Mouse (Mus musculus): ENCODE results near the gene Olfr493.

The Olfr493 gene

GRCm38 (mm10) chr7:108346879-108347278 lies at the start of gene Olfr493:
Olfr493 (minus strand) TSS chr7:108346979.
- no peak for DNase-seq (ENCODE audit: low spot score)

- DNase-seq (ENCODE audit: low spot score): no peak
Observed at GRCm38 (mm10) chr7:108392867-108393266, 46.1 kb upstream of the Olfr493 start, which contains the start of gene Olfr495. Olfr495 (plus strand) TSS chr7:108393167.

- DNase-seq (ENCODE audit: low spot score): no peak
Observed at GRCm38 (mm10) chr7:108365035-108365434, 18.3 kb upstream of the Olfr493 start, which contains the start of gene Olfr494. Olfr494 (plus strand) TSS chr7:108365335.

DNA sequence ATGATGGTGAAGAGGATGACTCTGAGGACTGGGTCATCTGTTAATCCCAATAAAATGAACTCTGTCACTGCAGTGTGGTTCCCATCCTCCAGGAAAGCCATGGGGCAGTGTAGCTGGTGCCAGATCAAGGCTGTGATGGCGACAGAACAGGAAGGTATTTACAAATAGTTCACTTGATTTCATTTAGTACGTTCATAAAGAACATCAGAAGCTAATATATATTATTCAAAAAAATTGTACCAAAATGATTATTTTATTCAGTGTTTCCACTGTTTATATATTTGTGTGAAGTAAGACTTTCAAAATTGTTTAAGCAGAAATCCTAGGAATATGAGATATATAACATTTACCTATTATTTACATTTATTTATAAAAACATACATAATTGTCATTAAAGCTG lies 23.2 kb downstream of the Olfr493 start, which contains the start of gene Olfr492:
Gene Olfr492 (minus strand): TSS at position 101 of the 400 bp plus-strand sequence.
- no peak for DNase-seq (ENCODE audit: low spot score)

DNA sequence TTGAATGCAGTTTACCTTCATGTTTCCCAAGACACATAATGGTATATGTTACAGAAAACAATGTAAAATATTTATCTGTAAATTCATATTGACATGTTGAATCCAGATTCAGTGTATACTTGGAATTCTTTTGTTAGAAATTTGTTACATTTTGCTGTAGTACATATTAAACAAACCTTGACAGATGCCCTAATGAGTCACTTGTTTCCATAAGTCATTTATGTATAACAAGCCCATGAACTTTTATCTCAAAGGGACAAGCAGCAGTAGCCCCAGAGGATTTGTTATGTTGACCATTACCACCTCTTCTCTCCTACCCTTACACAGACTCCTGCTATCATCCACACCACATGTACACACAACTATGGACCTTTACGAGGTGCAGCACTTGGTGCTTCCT lies 33.6 kb downstream of the Olfr493 start, which contains the start of gene Olfr491:
Gene Olfr491 (plus strand): TSS at position 301 of the 400 bp plus-strand sequence.
- no peak for DNase-seq (ENCODE audit: low spot score)

Data from layer of hippocampus, adult 11-12 months (tissue).